Mouse (Mus musculus): ENCODE data around the gene Cnppd1. TPM values are rescaled to one million over a fixed set of nuclear protein-coding genes. Genes with fewer than 3 reads are reported as not detected.

The Cnppd1 gene
- total RNA-seq, 2 experiments from 2014 or later: 52.1 to 55.4 TPM

- DNase-seq (ENCODE audit: low spot score in 2 of 2): no peak
Measured at GRCm38 (mm10) chr1:75155837-75156236, 13.3 kb upstream of the Cnppd1 start.

GRCm38 (mm10) chr1:75148727-75149126, 6.2 kb upstream of the Cnppd1 start:
- DNase-seq (ENCODE audit: low spot score in 2 of 2): no peak

- DNase-seq (ENCODE audit: low spot score in 2 of 2): no peak
Measured at GRCm38 (mm10) chr1:75147411-75148135, 5.1 kb upstream of the Cnppd1 start.

GRCm38 (mm10) chr1:75145589-75145988, 3.1 kb upstream of the Cnppd1 start:
- DNase-seq (ENCODE audit: low spot score in 2 of 2): no peak

- DNase-seq (ENCODE audit: low spot score in 2 of 2): peak; percentile 46 to 51
Measured at GRCm38 (mm10) chr1:75141486-75142190, 873 bp downstream of the Cnppd1 start.

- DNase-seq (ENCODE audit: low spot score in 2 of 2): no peak
Measured at GRCm38 (mm10) chr1:75140601-75141190, 1.8 kb downstream of the Cnppd1 start.

GRCm38 (mm10) chr1:75138448-75138847, 4.1 kb downstream of the Cnppd1 start:
- no peak for DNase-seq (ENCODE audit: low spot score in 2 of 2)

- DNase-seq (ENCODE audit: low spot score in 2 of 2): no peak
Measured at GRCm38 (mm10) chr1:75136730-75137129, 5.8 kb downstream of the Cnppd1 start.

- DNase-seq (ENCODE audit: low spot score in 2 of 2): no peak
Measured at GRCm38 (mm10) chr1:75136293-75136692, 6.2 kb downstream of the Cnppd1 start.

GRCm38 (mm10) chr1:75133421-75134207, 8.9 kb downstream of the Cnppd1 start, which contains the start of gene Slc23a3:
Gene Slc23a3, minus strand, starts transcription at chr1:75133890.
- no peak for DNase-seq (ENCODE audit: low spot score in 2 of 2)

GRCm38 (mm10) chr1:75128641-75129040, 13.9 kb downstream of the Cnppd1 start:
- no peak for DNase-seq (ENCODE audit: low spot score in 2 of 2)

- DNase-seq (ENCODE audit: low spot score in 2 of 2): no peak
Measured at GRCm38 (mm10) chr1:75125418-75125817, 17.1 kb downstream of the Cnppd1 start.

GRCm38 (mm10) chr1:75124346-75125321, 17.9 kb downstream of the Cnppd1 start, which contains the start of gene Nhej1:
Gene Nhej1, minus strand, starts transcription at chr1:75125200.
- DNase-seq (ENCODE audit: low spot score in 2 of 2): peak; percentile 89 to 90

GRCm38 (mm10) chr1:75122211-75122610, 20.3 kb downstream of the Cnppd1 start:
- no peak for DNase-seq (ENCODE audit: low spot score in 2 of 2)

Other genes starting within 250 kb of the Cnppd1 start
- gene Cryba2, start 249.6 kb downstream of the Cnppd1 start, total RNA-seq (2021): 1 to 10 TPM; 2.0 to 3.3 TPM
- not detected for gene Cfap65, start 207.1 kb downstream of the Cnppd1 start, total RNA-seq (2021)
- under 1 TPM; 0.45 to 0.70 TPM for gene Ihh, start 191.0 kb downstream of the Cnppd1 start, total RNA-seq (2021)
- gene Nhej1, start 17.5 kb downstream of the Cnppd1 start, total RNA-seq (2021): 1 to 10 TPM; 4.4 to 4.5 TPM
- 1 to 10 TPM in 1 of 2 experiments, under 1 TPM in 1; 0.56 to 1.6 TPM for gene Slc23a3, start 8.8 kb downstream of the Cnppd1 start, total RNA-seq (2021)
- 10 to 100 TPM; 90.3 to 92.2 TPM for gene Retreg2, start 67 bp upstream of the Cnppd1 start, total RNA-seq (2021)
- 10 to 100 TPM; 27.5 to 31.4 TPM for gene Zfand2b, start 25.9 kb upstream of the Cnppd1 start, total RNA-seq (2021)
- 10 to 100 TPM; 42.1 TPM for gene Abcb6, start 37.7 kb upstream of the Cnppd1 start, total RNA-seq (2021)
- gene Ankzf1, start 49.4 kb upstream of the Cnppd1 start, total RNA-seq (2021): 10 to 100 TPM; 23.0 to 27.3 TPM
- 10 to 100 TPM; 38.0 to 41.8 TPM for gene Atg9a, start 49.5 kb upstream of the Cnppd1 start, total RNA-seq (2021)
- gene Glb1l, start 68.1 kb upstream of the Cnppd1 start, total RNA-seq (2021): 10 to 100 TPM; 45.2 to 67.4 TPM
- 100 to 1,000 TPM in 1 of 2 experiments, 10 to 100 TPM in 1; 96.8 to 110 TPM for gene Stk16, start 68.1 kb upstream of the Cnppd1 start, total RNA-seq (2021)
- 10 to 100 TPM; 46.4 to 54.4 TPM for gene Tuba4a, start 77.2 kb upstream of the Cnppd1 start, total RNA-seq (2021)
- not detected for gene A630095N17Rik, start 89.4 kb upstream of the Cnppd1 start, total RNA-seq (2021)
- gene Dnajb2, start 93.7 kb upstream of the Cnppd1 start, total RNA-seq (2021): 10 to 100 TPM; 40.5 to 42.5 TPM
- 10 to 100 TPM; 79.8 to 81.3 TPM for gene Ptprn, start 121.8 kb upstream of the Cnppd1 start, total RNA-seq (2021)
- gene Resp18, start 135.7 kb upstream of the Cnppd1 start, total RNA-seq (2021): 100 to 1,000 TPM; 138 to 152 TPM
- 100 to 1,000 TPM; 106 to 113 TPM for gene Dnpep, start 175.3 kb upstream of the Cnppd1 start, total RNA-seq (2021)
- 10 to 100 TPM; 40.5 to 78.8 TPM for gene Des, start 217.6 kb upstream of the Cnppd1 start, total RNA-seq (2021)
- 10 to 100 TPM; 32.4 to 33.7 TPM for gene Speg, start 232.6 kb upstream of the Cnppd1 start, total RNA-seq (2021)

All from adrenal gland, postnatal 4 days (tissue).